In genomic region chr9:103224721-103225120, GRCm38 (mm10) we compare ENCODE assay signal across 24 mouse cellular contexts. TPM values are rescaled to one million over a fixed set of nuclear protein-coding genes. Genes with fewer than 3 reads are reported as not detected.
DNase-seq lines count a peak whose midpoint lies in the region; ATAC-seq and TF ChIP-seq lines count a peak whose summit lies in the region.
"Had no signal": no experiment of that assay in that cellular context is flagged by ENCODE, and none has a peak within 500 bp of the region (broad histone marks: within the 10 kb centered on the region; RNA-seq: fewer than 3 reads in every experiment).

No protein-coding gene starts in this region.

- no peak overlapping the region for H3K9ac ChIP-seq in liver, embryonic 15.5 days
- H3K9ac ChIP-seq in liver, embryonic 12.5 days: no peak overlapping the region
- H3K9ac ChIP-seq in liver, postnatal 0 days (replicated peaks): no peak overlapping the region
- H3K9ac ChIP-seq: embryonic facial prominence, embryonic 13.5 days; embryonic facial prominence, embryonic 15.5 days; forebrain, embryonic 12.5 days had no signal

- no peak for TF ChIP-seq EP300 in liver, postnatal 0 days (IDR thresholded peaks at IDR 0.05; ENCODE audit: low read depth)

- H3K36me3 ChIP-seq in liver, embryonic 15.5 days (replicated peaks): peaks cover 14% of the 10 kb centered on the region; the same call in 1 of the 2 replicates
- H3K36me3 ChIP-seq in liver, embryonic 12.5 days: peaks cover 14% of the 10 kb centered on the region
- peaks cover 36% of the 10 kb centered on the region for H3K36me3 ChIP-seq in liver, postnatal 0 days (replicated peaks; ENCODE audit: insufficient read depth, low read length)
- H3K36me3 ChIP-seq: embryonic facial prominence, embryonic 13.5 days; embryonic facial prominence, embryonic 15.5 days; forebrain, embryonic 10.5 days; forebrain, embryonic 12.5 days; G1E had no signal

- 0 out of 2 replicates have a peak, but pooled peaks cover 4% of the 10 kb centered on the region for H3K27me3 ChIP-seq in liver, embryonic 15.5 days
- 0 out of 2 replicates have a peak, but pooled peaks cover 4% of the 10 kb centered on the region for H3K27me3 ChIP-seq in liver, embryonic 12.5 days (replicated peaks)
- no peaks in the 10 kb centered on the region for H3K27me3 ChIP-seq in liver, postnatal 0 days (ENCODE audit: insufficient read depth, low read length)
- H3K27me3 ChIP-seq: embryonic facial prominence, embryonic 13.5 days; embryonic facial prominence, embryonic 15.5 days; forebrain, embryonic 12.5 days had no signal

- peak; percentile 83 for DNase-seq in heart, adult 11 months
- DNase-seq in heart, adult 8-10 months (ENCODE audit: low spot score): no peak
- no peak for DNase-seq in liver, postnatal 0 days
- DNase-seq in embryo, embryonic 11 days: no peak
- DNase-seq: adrenal gland, adult 8-10 months; cerebellum, adult 11-12 months; cerebellum, adult 2 months; cerebellum, adult 9-10 months; cerebellum, postnatal 25 days had no signal

- H3K9me3 ChIP-seq in liver, embryonic 15.5 days (replicated peaks): no peaks in the 10 kb centered on the region
- H3K9me3 ChIP-seq in liver, embryonic 12.5 days (replicated peaks): no peaks in the 10 kb centered on the region
- H3K9me3 ChIP-seq in liver, postnatal 0 days (ENCODE audit: low read length): no peaks in the 10 kb centered on the region
- H3K9me3 ChIP-seq: embryonic facial prominence, embryonic 13.5 days; embryonic facial prominence, embryonic 15.5 days; forebrain, embryonic 10.5 days; forebrain, embryonic 12.5 days; G1E had no signal

- no peak for TF ChIP-seq CTCF in liver, postnatal 0 days (IDR thresholded peaks at IDR 0.05; ENCODE audit: low read depth)

- H3K4me2 ChIP-seq in liver, embryonic 15.5 days: no peak overlapping the region
- no peak overlapping the region for H3K4me2 ChIP-seq in liver, embryonic 12.5 days
- no peak overlapping the region for H3K4me2 ChIP-seq in liver, postnatal 0 days (ENCODE audit: low read depth, low read length)
- H3K4me2 ChIP-seq: embryonic facial prominence, embryonic 13.5 days; embryonic facial prominence, embryonic 15.5 days; forebrain, embryonic 12.5 days had no signal

- no peaks in the 10 kb centered on the region for H3K4me1 ChIP-seq in liver, embryonic 15.5 days (replicated peaks)
- H3K4me1 ChIP-seq in liver, embryonic 12.5 days: no peaks in the 10 kb centered on the region
- no peaks in the 10 kb centered on the region for H3K4me1 ChIP-seq in liver, postnatal 0 days (ENCODE audit: insufficient read depth)
- H3K4me1 ChIP-seq: embryonic facial prominence, embryonic 13.5 days; embryonic facial prominence, embryonic 15.5 days; forebrain, embryonic 10.5 days; forebrain, embryonic 12.5 days had no signal

- H3K4me3 ChIP-seq in liver, embryonic 15.5 days (replicated peaks): no peak overlapping the region
- H3K4me3 ChIP-seq in liver, embryonic 12.5 days: no peak overlapping the region
- no peak overlapping the region for H3K4me3 ChIP-seq in liver, postnatal 0 days (ENCODE audit: low read depth, low read length)
- H3K4me3 ChIP-seq: embryonic facial prominence, embryonic 13.5 days; embryonic facial prominence, embryonic 15.5 days; erythroblast, embryonic 14.5 days; forebrain, embryonic 10.5 days; forebrain, embryonic 12.5 days had no signal

- 70% methylated on average over 7 of the region's 7 CpGs for WGBS in liver, embryonic 15.5 days (ENCODE audit: insufficient replicate concordance)
- WGBS in liver, embryonic 12.5 days (ENCODE audit: insufficient replicate concordance): 76% methylated on average over 7 of the region's 7 CpGs
- 73% methylated on average over 7 of the region's 7 CpGs for WGBS in liver, postnatal 0 days (ENCODE audit: insufficient replicate concordance)

- H3K27ac ChIP-seq in liver, embryonic 15.5 days (replicated peaks): no peak overlapping the region
- no peak overlapping the region for H3K27ac ChIP-seq in liver, embryonic 12.5 days
- H3K27ac ChIP-seq in liver, postnatal 0 days (ENCODE audit: low read depth): 0 out of 2 replicates have a peak overlapping the region, but pooled peaks have one; percentile 5
- H3K27ac ChIP-seq: embryonic facial prominence, embryonic 13.5 days; embryonic facial prominence, embryonic 15.5 days; forebrain, embryonic 10.5 days; forebrain, embryonic 12.5 days had no signal

- peak; percentile 11; the same call in 1 of the 2 replicates for ATAC-seq in liver, embryonic 15.5 days (ENCODE audit: insufficient read depth)
- no peak for ATAC-seq in liver, embryonic 12.5 days
- ATAC-seq in liver, postnatal 0 days: no peak
- ATAC-seq: activated CD4-positive, CD25-positive, alpha-beta regulatory T cell, adult 4 months; forebrain, embryonic 14.5 days; forebrain, embryonic 16.5 days; Patski had no signal

RNA-seq across cellular contexts. Expression of gene Gm20425, which starts 5.4 kb away (rescaled TPM):
- 1 to 10 TPM; 5.3 to 5.9 (median 5.5) TPM for total RNA-seq in heart, adult 8-10 months (2022)
- polyA plus RNA-seq in liver, embryonic 15.5 days (2015; fragmentation: Nextera tagmentation; extraction: Ambion mirVana): 0.24 and 2.3 TPM in 2 replicates
- 4.9 and 5.2 TPM in 2 replicates for polyA plus RNA-seq in liver, embryonic 12.5 days (2016; fragmentation: Nextera tagmentation; extraction: Ambion mirVana)
- 5.1 and 6.1 TPM in 2 replicates for polyA plus RNA-seq in liver, postnatal 0 days (2015; fragmentation: Nextera tagmentation; extraction: Ambion mirVana)
- total RNA-seq: CH12.LX, G1E had no signal
- polyA plus RNA-seq: cortical plate, adult 2 months; embryonic facial prominence, embryonic 11.5 days; erythroblast, embryonic 14.5 days; forebrain, embryonic 10.5 days; forebrain, embryonic 16.5 days; G1E; Patski had no signal

RNA-seq across cellular contexts. Expression of gene Trf, which starts 5.5 kb away (rescaled TPM):
- 10 to 100 TPM; 37.9 to 56.1 (median 43.3) TPM for total RNA-seq in heart, adult 8-10 months (2022)
- polyA plus RNA-seq in liver, embryonic 15.5 days (2015; fragmentation: Nextera tagmentation; extraction: Ambion mirVana): 10,865 and 16,074 TPM in 2 replicates
- 2,820 and 2,901 TPM in 2 replicates for polyA plus RNA-seq in liver, embryonic 12.5 days (2016; fragmentation: Nextera tagmentation; extraction: Ambion mirVana)
- polyA plus RNA-seq in liver, postnatal 0 days (2015; fragmentation: Nextera tagmentation; extraction: Ambion mirVana): 28,598 and 33,336 TPM in 2 replicates
- total RNA-seq: CH12.LX had no signal
- polyA plus RNA-seq: Patski had no signal

RNA-seq across cellular contexts. Expression of gene Srprb, which starts 22.8 kb away (rescaled TPM):
- 10 to 100 TPM; 18.1 to 21.5 (median 19.1) TPM for total RNA-seq in heart, adult 8-10 months (2022)
- polyA plus RNA-seq in liver, embryonic 15.5 days (2015; fragmentation: Nextera tagmentation; extraction: Ambion mirVana): 18.9 and 22.5 TPM in 2 replicates
- polyA plus RNA-seq in liver, embryonic 12.5 days (2016; fragmentation: Nextera tagmentation; extraction: Ambion mirVana): 30.3 and 31.5 TPM in 2 replicates
- polyA plus RNA-seq in liver, postnatal 0 days (2015; fragmentation: Nextera tagmentation; extraction: Ambion mirVana): 10.1 and 10.8 TPM in 2 replicates
